Mouse (Mus musculus): Measurements from ENCODE around the gene Ifitm3. TPM values are rescaled to one million over a fixed set of nuclear protein-coding genes. Genes with fewer than 3 reads are reported as not detected.
"Not testable (repeated sequence)": the region's sequence is repeated elsewhere in the genome, so short reads cannot be mapped to it uniquely, and the experiment has no call there.

Gene Ifitm3
- polyA plus RNA-seq, 1 experiment from 2014 or later, result 450 TPM

- Histone ChIP-seq H3K4me1 (replicated peaks; ENCODE audit: control insufficient read depth, insufficient read depth) (no peaks in the 10 kb centered on the region; the same call in 1 of the 2 replicates), H3K4me2 (replicated peaks; ENCODE audit: low read depth) (no peak overlapping the region), H3K4me3 (ENCODE audit: low read depth, low read length) (no peak overlapping the region), H3K27ac (replicated peaks) (no peak overlapping the region), H3K36me3 (ENCODE audit: control insufficient read depth, insufficient read depth, low read length) (no peaks in the 10 kb centered on the region), H3K9ac (ENCODE audit: low read length) (no peak overlapping the region), H3K9me3 (ENCODE audit: control insufficient read depth, low read length) (no peaks in the 10 kb centered on the region), H3K27me3 (ENCODE audit: control insufficient read depth, insufficient read depth, low read length) (no peaks in the 10 kb centered on the region)
- WGBS, result 40% methylated on average over 6 of the region's 6 CpGs
- no peak for TF ChIP-seq CTCF (IDR thresholded peaks at IDR 0.05; ENCODE audit: low read depth)
- TF ChIP-seq EP300 (optimal IDR thresholded peaks at IDR 0.05), result no peak
- DNase-seq (ENCODE audit: low spot score) (peak; percentile 47), ATAC-seq (ENCODE audit: low FRiP score, low TSS enrichment) (peak; percentile 66)
These were observed 20.4 kb downstream of the Ifitm3 start for GRCm38 (mm10) chr7:140990185-140990584.

- Histone ChIP-seq H3K9ac (ENCODE audit: low read length) (no peak overlapping the region), H3K4me3 (ENCODE audit: low read depth, low read length) (no peak overlapping the region), H3K27me3 (ENCODE audit: control insufficient read depth, insufficient read depth, low read length) (no peaks in the 10 kb centered on the region), H3K9me3 (ENCODE audit: control insufficient read depth, low read length) (no peaks in the 10 kb centered on the region), H3K4me1 (replicated peaks; ENCODE audit: control insufficient read depth, insufficient read depth) (no peaks in the 10 kb centered on the region; the same call in 1 of the 2 replicates), H3K4me2 (replicated peaks; ENCODE audit: low read depth) (no peak overlapping the region), H3K36me3 (ENCODE audit: control insufficient read depth, insufficient read depth, low read length) (no peaks in the 10 kb centered on the region), H3K27ac (replicated peaks) (no peak overlapping the region)
- TF ChIP-seq EP300 (optimal IDR thresholded peaks at IDR 0.05) (no peak), CTCF (IDR thresholded peaks at IDR 0.05; ENCODE audit: low read depth) (no peak)
- DNase-seq (ENCODE audit: low spot score) (no peak), ATAC-seq (ENCODE audit: low FRiP score, low TSS enrichment) (no peak)
- 78% methylated on average over 4 of the region's 4 CpGs for WGBS
These were observed 21.5 kb downstream of the Ifitm3 start for GRCm38 (mm10) chr7:140989022-140989421.

GRCm38 (mm10) chr7:140987182-140988138, 23.1 kb downstream of the Ifitm3 start:
- no peaks in the 10 kb centered on the region for H3K27me3 ChIP-seq (ENCODE audit: control insufficient read depth, insufficient read depth, low read length)
- DNase-seq (ENCODE audit: low spot score) (no peak), ATAC-seq (ENCODE audit: low FRiP score, low TSS enrichment) (no peak)
- no peaks in the 10 kb centered on the region for H3K9me3 ChIP-seq (ENCODE audit: control insufficient read depth, low read length)
- H3K4me2 ChIP-seq (replicated peaks; ENCODE audit: low read depth), result no peak overlapping the region
- H3K4me1 ChIP-seq (replicated peaks; ENCODE audit: control insufficient read depth, insufficient read depth), result no peaks in the 10 kb centered on the region; the same call in 1 of the 2 replicates
- TF ChIP-seq EP300 (optimal IDR thresholded peaks at IDR 0.05) (no peak), CTCF (IDR thresholded peaks at IDR 0.05; ENCODE audit: low read depth) (no peak)
- H3K4me3 ChIP-seq (ENCODE audit: low read depth, low read length), result no peak overlapping the region
- no peak overlapping the region for H3K27ac ChIP-seq (replicated peaks)
- no peaks in the 10 kb centered on the region for H3K36me3 ChIP-seq (ENCODE audit: control insufficient read depth, insufficient read depth, low read length)
- 64% methylated on average over 17 of the region's 17 CpGs for WGBS
- H3K9ac ChIP-seq (ENCODE audit: low read length), result no peak overlapping the region

GRCm38 (mm10) chr7:140982971-140983370, 27.6 kb downstream of the Ifitm3 start:
- DNase-seq (ENCODE audit: low spot score) (no peak), ATAC-seq (ENCODE audit: low FRiP score, low TSS enrichment) (no peak)
- Histone ChIP-seq H3K4me3 (ENCODE audit: low read depth, low read length) (no peak overlapping the region), H3K4me2 (replicated peaks; ENCODE audit: low read depth) (no peak overlapping the region), H3K36me3 (ENCODE audit: control insufficient read depth, insufficient read depth, low read length) (no peaks in the 10 kb centered on the region), H3K4me1 (replicated peaks; ENCODE audit: control insufficient read depth, insufficient read depth) (no peaks in the 10 kb centered on the region), H3K9ac (ENCODE audit: low read length) (no peak overlapping the region), H3K27ac (replicated peaks) (no peak overlapping the region), H3K9me3 (ENCODE audit: control insufficient read depth, low read length) (no peaks in the 10 kb centered on the region), H3K27me3 (ENCODE audit: control insufficient read depth, insufficient read depth, low read length) (no peaks in the 10 kb centered on the region)
- WGBS, result 89% methylated on average over 7 of the region's 7 CpGs
- TF ChIP-seq EP300 (optimal IDR thresholded peaks at IDR 0.05) (no peak), CTCF (IDR thresholded peaks at IDR 0.05; ENCODE audit: low read depth) (no peak)

GRCm38 (mm10) chr7:140981704-140982103, 28.9 kb downstream of the Ifitm3 start:
- H3K9me3 ChIP-seq (ENCODE audit: control insufficient read depth, low read length), result no peaks in the 10 kb centered on the region
- H3K36me3 ChIP-seq (ENCODE audit: control insufficient read depth, insufficient read depth, low read length), result no peaks in the 10 kb centered on the region
- H3K27me3 ChIP-seq (ENCODE audit: control insufficient read depth, insufficient read depth, low read length), result no peaks in the 10 kb centered on the region
- no peak for TF ChIP-seq EP300 (optimal IDR thresholded peaks at IDR 0.05)
- no peak for TF ChIP-seq CTCF (IDR thresholded peaks at IDR 0.05; ENCODE audit: low read depth)
- no peak overlapping the region for H3K27ac ChIP-seq (replicated peaks)
- 86% methylated on average over 8 of the region's 8 CpGs for WGBS
- H3K9ac ChIP-seq (ENCODE audit: low read length), result no peak overlapping the region
- H3K4me3 ChIP-seq (ENCODE audit: low read depth, low read length), result no peak overlapping the region
- no peak for ATAC-seq (ENCODE audit: low FRiP score, low TSS enrichment)
- no peaks in the 10 kb centered on the region for H3K4me1 ChIP-seq (replicated peaks; ENCODE audit: control insufficient read depth, insufficient read depth)
- no peak for DNase-seq (ENCODE audit: low spot score)
- H3K4me2 ChIP-seq (replicated peaks; ENCODE audit: low read depth), result no peak overlapping the region

DNA sequence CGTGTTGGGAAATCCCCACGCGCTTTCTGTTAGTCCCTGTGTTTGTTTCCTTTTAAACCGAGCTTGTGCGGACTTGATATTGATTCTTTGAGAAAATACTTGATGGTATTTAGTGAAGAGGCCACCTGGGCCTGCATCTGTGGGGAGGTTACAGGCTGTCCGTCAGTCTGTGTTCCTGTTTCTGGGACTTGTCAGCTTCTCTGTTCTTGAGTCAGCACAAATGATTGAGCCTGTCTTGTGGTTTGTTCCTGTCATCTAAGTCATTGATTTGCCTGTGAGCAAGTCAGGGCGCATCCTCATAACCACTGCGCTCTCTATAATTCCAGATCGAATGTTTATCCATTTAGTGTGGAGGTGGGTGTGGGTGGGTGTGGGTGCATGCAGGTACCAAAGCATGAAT, 33.9 kb downstream of the Ifitm3 start:
- H3K9ac ChIP-seq (ENCODE audit: low read length); H3K27ac ChIP-seq (replicated peaks); H3K4me2 ChIP-seq (replicated peaks; ENCODE audit: low read depth); H3K4me3 ChIP-seq (ENCODE audit: low read depth, low read length); H3K9me3 ChIP-seq (ENCODE audit: control insufficient read depth, low read length); DNase-seq (ENCODE audit: low spot score); ATAC-seq (ENCODE audit: low FRiP score, low TSS enrichment); H3K27me3 ChIP-seq (ENCODE audit: control insufficient read depth, insufficient read depth, low read length); H3K4me1 ChIP-seq (replicated peaks; ENCODE audit: control insufficient read depth, insufficient read depth); H3K36me3 ChIP-seq (ENCODE audit: control insufficient read depth, insufficient read depth, low read length): not testable (repeated sequence)
- 80% methylated on average over 9 of the region's 9 CpGs for WGBS

Measured in stomach, postnatal 0 days (tissue).